Mouse (Mus musculus) brain, embryonic 14.5 days (tissue): ENCODE measurements at regions not wholly inside any gene's neighbourhood (a gene's known extent, or its start where the extent isn't known, plus 50 kb on each side); places are given as distances from the start of the nearest gene placed in this dataset.

ENCODE experiments used
- CTCF ChIP-seq: fragments of 200-500 bp; IDR thresholded peaks from 2 replicates; pipeline ENCODE4 v1.5.1; 2012; ENCODE audit warnings: inconsistent platforms, mild to moderate bottlenecking, moderate library complexity, borderline replicate concordance; ENCODE audit not compliant: insufficient read depth, insufficient read length; ENCODE audit errors: extremely low read depth
- POLR2A ChIP-seq: fragments of 200-500 bp; IDR thresholded peaks from 2 replicates; pipeline ENCODE4 v1.6.1; 2012; ENCODE audit warnings: mild to moderate bottlenecking, inconsistent platforms, borderline replicate concordance; ENCODE audit not compliant: poor library complexity, insufficient read depth, insufficient read length, severe bottlenecking; ENCODE audit errors: extremely low read depth

- TF ChIP-seq CTCF: no peak
- TF ChIP-seq POLR2A: no peak
Measured at GRCm38 (mm10) chr9:43879220-43879968, 135.6 kb downstream of the Nectin1 start.
